Mouse (Mus musculus) MEL-GATA-1-ER (cell line): ENCODE results near the gene Fgfr2.

Source experiments
- DNase-seq: peaks from one replicate; pipeline ENCODE4 v3.0.0-alpha.2; 2012; ENCODE audit warnings: low read depth; ENCODE audit errors: extremely low read depth

The Fgfr2 gene

GRCm38 (mm10) chr7:131009178-131009577 is 2114.0 kb downstream of the Fgfr2 start:
- no peak for DNase-seq

GRCm38 (mm10) chr7:131007221-131007620 is 2115.9 kb downstream of the Fgfr2 start:
- DNase-seq = no peak

GRCm38 (mm10) chr7:131004071-131004470 is 2119.1 kb downstream of the Fgfr2 start:
- DNase-seq = no peak

GRCm38 (mm10) chr7:131001976-131002726 is 2121.0 kb downstream of the Fgfr2 start:
- DNase-seq = no peak

- no peak for DNase-seq
Observed at GRCm38 (mm10) chr7:130993907-130994306, 2129.2 kb downstream of the Fgfr2 start.

- no peak for DNase-seq
Observed at GRCm38 (mm10) chr7:130991174-130991789, 2131.9 kb downstream of the Fgfr2 start.

- DNase-seq = no peak
Observed at GRCm38 (mm10) chr7:130989371-130989770, 2133.8 kb downstream of the Fgfr2 start.

- DNase-seq = no peak
Observed at GRCm38 (mm10) chr7:130988146-130988545, 2135.0 kb downstream of the Fgfr2 start.

- no peak for DNase-seq
Observed at GRCm38 (mm10) chr7:130985716-130986115, 2137.4 kb downstream of the Fgfr2 start.

- no peak for DNase-seq
Observed at GRCm38 (mm10) chr7:130985193-130985592, 2138.0 kb downstream of the Fgfr2 start.

- DNase-seq = no peak
Observed at GRCm38 (mm10) chr7:130984294-130984693, 2138.9 kb downstream of the Fgfr2 start.

- no peak for DNase-seq
Observed at GRCm38 (mm10) chr7:130982881-130983280, 2140.3 kb downstream of the Fgfr2 start.

- no peak for DNase-seq
Observed at GRCm38 (mm10) chr7:130982371-130982770, 2140.8 kb downstream of the Fgfr2 start.

GRCm38 (mm10) chr7:130980130-130980529 is 2143.0 kb downstream of the Fgfr2 start:
- no peak for DNase-seq

- no peak for DNase-seq
Observed at GRCm38 (mm10) chr7:130978545-130978944, 2144.6 kb downstream of the Fgfr2 start.

- DNase-seq = no peak
Observed at GRCm38 (mm10) chr7:130977794-130978521, 2145.2 kb downstream of the Fgfr2 start.

GRCm38 (mm10) chr7:130976305-130976935 is 2146.7 kb downstream of the Fgfr2 start:
- no peak for DNase-seq

GRCm38 (mm10) chr7:130972767-130973166 is 2150.4 kb downstream of the Fgfr2 start:
- no peak for DNase-seq

GRCm38 (mm10) chr7:130969507-130969906 is 2153.6 kb downstream of the Fgfr2 start:
- no peak for DNase-seq

GRCm38 (mm10) chr7:130969076-130969475 is 2154.1 kb downstream of the Fgfr2 start:
- no peak for DNase-seq

GRCm38 (mm10) chr7:130968537-130968936 is 2154.6 kb downstream of the Fgfr2 start:
- DNase-seq = no peak

GRCm38 (mm10) chr7:130967901-130968300 is 2155.2 kb downstream of the Fgfr2 start:
- DNase-seq = no peak
